Mouse (Mus musculus) small intestine, adult 2 months (tissue): ENCODE data around the gene Gm10645.

Experiments used
- CTCF ChIP-seq: fragments of 200-500 bp; IDR thresholded peaks from 2 replicates; pipeline ENCODE4 v1.5.1; 2012; ENCODE audit warnings: low read depth, mild to moderate bottlenecking, control low read depth, inconsistent platforms, low read length, moderate library complexity, mixed read lengths; ENCODE audit not compliant: insufficient replicate concordance, insufficient read length; ENCODE audit errors: extremely low read depth
- POLR2A ChIP-seq: fragments of 200-500 bp; IDR thresholded peaks from 2 replicates; pipeline ENCODE4 v1.6.1; 2012; ENCODE audit warnings: low read depth, mild to moderate bottlenecking, control low read depth, inconsistent platforms, low read length, moderate library complexity

- TF ChIP-seq POLR2A (no peak), CTCF (no peak)
These were observed 9.7 kb upstream of the Gm10645 start for GRCm38 (mm10) chr8:83175680-83176079.
